Mouse (Mus musculus) megakaryocyte, embryonic 14.5 days (primary cell): ENCODE results near the gene Cyp2u1. TPM values are rescaled to one million over a fixed set of nuclear protein-coding genes. Genes with fewer than 3 reads are reported as not detected.

Source experiments
- H3K27me3 ChIP-seq: replicated peaks from 2 replicates; pipeline ENCODE3; 2012; ENCODE audit warnings: inconsistent platforms
- H3K36me3 ChIP-seq: replicated peaks from 2 replicates; pipeline ENCODE3; 2012; ENCODE audit warnings: low read length, inconsistent platforms, mixed read lengths
- H3K4me1 ChIP-seq: 2 replicates; pipeline ENCODE4 v1.6.1; 2012; ENCODE audit warnings: inconsistent platforms
- H3K4me3 ChIP-seq: replicated peaks from 2 replicates; pipeline ENCODE3; 2012; ENCODE audit warnings: moderate library complexity, mild to moderate bottlenecking, inconsistent platforms
- H3K9me3 ChIP-seq: 2 replicates; pipeline ENCODE4 v1.6.1; 2012; ENCODE audit warnings: inconsistent platforms
- FLI1 ChIP-seq: IDR thresholded peaks from 2 replicates; pipeline ENCODE4 v1.6.1; 2012; ENCODE audit warnings: low read length, inconsistent platforms, mixed read lengths
- GATA1 ChIP-seq: IDR thresholded peaks from 3 replicates; pipeline ENCODE4 v1.6.1; 2012; ENCODE audit warnings: mixed read lengths, low read length, inconsistent platforms, borderline replicate concordance
- polyA plus RNA-seq: library from polyadenylated mRNA; stranded (reverse); fragments of >175 nt; gene quantifications from 2 replicates; pipeline ENCODE4 v1.2.3, GENCODE M21; 2012; ENCODE audit warnings: low replicate concordance; ENCODE audit not compliant: insufficient read depth

Gene Cyp2u1
- polyA plus RNA-seq, 1 experiment, result not detected

DNA sequence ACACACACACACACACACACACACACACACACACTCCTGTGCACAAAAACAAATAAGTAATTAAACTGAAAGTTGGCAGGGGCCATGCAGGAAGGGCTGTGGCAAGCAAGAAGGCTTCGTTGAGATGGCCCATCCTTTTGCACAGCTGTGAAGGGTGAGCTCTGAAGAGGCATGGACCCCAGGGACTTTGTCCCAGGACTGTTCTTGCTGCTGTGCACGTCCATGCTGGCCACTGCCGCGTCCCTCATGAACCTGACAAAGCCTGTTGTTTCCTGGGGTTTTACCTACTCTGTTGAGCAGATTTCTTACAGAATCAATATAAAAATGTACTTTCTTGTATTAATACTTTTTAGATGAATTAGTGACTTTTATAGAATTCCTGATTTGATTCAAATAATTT is 11.1 kb downstream of the Cyp2u1 start:
- Histone ChIP-seq H3K36me3 (no peaks in the 10 kb centered on the region), H3K4me1 (no peaks in the 10 kb centered on the region), H3K27me3 (peaks cover 3% of the 10 kb centered on the region), H3K9me3 (peaks cover 3% of the 10 kb centered on the region; the same call in 1 of the 2 replicates), H3K4me3 (no peak overlapping the region)
- no peak for TF ChIP-seq FLI1
- no peak for TF ChIP-seq GATA1

DNA sequence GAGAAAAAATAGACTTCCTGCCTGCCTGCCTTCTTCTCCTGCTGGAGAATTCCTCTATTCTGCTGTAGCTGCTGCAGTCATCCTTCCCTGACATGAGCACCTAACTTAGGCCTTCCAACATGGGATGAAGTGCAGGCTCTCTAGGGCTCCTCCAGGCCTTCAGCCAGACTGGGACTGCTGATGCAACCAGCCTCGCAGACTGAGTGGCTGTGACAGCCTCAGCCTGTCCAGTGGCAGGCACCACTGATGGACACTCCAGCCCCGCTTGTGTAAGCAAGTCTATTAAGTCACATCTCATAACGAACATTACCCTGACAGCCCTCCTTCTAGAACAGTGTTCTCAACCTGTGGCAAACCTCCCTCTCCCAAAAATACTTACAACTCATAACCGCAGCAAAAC is 28.9 kb downstream of the Cyp2u1 start:
- Histone ChIP-seq H3K4me3 (no peak overlapping the region), H3K4me1 (peaks cover 26% of the 10 kb centered on the region), H3K9me3 (peaks cover 18% of the 10 kb centered on the region), H3K36me3 (peaks cover 2% of the 10 kb centered on the region), H3K27me3 (no peaks in the 10 kb centered on the region)
- TF ChIP-seq GATA1 (no peak), FLI1 (no peak)

DNA sequence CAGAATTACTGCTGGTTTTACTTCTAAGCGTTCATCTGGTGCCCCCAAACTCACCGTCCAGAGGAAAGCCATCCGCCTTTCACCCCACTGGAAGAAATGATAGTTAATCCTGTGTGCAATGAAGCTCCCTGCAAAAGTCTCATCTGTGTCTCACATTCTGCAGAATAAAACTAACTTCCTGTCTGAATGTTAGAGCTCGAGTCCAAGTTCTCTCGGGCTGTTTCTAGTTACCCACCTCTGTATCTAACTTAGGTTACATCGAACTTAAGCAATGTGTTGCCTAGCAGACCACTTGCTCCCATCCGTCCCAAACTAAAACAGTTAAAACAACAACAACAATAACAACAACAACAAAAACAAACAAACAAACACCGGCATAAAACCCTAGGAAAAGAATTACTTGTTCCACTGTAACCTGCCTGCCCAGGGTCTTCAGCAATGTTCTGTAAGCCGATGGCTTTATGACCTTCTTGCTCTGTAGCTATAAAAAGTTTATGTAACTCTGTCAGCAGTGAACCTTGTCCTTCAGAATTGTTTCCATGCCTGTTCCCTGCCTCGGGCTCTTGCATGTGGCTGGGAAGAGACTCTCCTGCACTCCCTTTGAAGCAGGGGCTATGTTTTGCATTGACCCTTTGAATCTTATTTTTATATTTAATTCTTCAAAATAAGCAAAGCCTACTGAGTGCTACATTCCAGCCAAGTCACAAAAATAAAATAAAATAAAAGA is 30.5 kb downstream of the Cyp2u1 start:
- no peak for TF ChIP-seq GATA1
- TF ChIP-seq FLI1, result no peak

DNA sequence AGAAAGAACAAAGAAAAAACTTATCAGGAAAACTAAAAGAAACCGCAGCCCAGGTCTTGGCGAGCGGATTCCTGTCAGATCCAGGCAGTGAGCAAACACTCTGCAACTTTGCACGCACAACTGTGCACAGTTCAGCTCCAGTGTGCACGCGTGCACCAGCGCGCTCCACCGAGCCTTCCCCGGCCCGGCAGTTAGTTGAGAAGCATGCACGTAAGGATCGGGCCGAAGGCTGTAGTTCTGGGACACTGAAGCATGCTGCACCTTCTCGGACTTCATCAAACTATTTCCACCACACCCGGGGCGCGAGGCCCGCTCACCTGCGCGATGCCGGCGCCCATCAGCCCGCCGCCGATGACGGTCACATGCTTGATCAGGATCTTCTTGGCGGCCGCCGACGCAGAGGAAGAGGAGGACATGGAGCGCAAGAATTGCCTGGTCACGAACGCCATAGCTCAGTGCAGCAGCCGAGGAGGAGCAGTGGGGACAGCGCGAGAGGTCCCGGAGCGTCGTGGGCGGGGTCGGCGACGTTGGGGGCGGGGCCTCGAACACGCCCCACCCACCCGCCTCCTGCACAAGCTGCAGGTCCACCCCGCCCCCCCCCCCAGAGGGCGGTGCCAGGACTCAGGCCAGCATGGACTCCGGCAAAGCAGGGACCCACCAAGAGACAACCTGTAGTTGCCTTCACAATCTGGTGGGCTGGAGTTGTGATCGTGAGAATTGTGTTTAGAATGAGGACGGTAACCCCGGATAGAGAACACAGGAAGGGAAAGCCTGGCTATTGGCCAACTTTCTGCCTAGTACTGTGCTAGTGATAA is 31.3 kb downstream of the Cyp2u1 start, which contains the start of gene Hadh:
Gene Hadh, minus strand, starts transcription at position 543 of the 815 bp plus-strand sequence.
- no peaks in the 10 kb centered on the region for H3K27me3 ChIP-seq

More for the DNA sequence above, 30.5 kb downstream of the Cyp2u1 start:
- peaks cover 26% of the 10 kb centered on the region for H3K4me1 ChIP-seq
- H3K4me3 ChIP-seq, result peak overlapping the region; percentile 97
- H3K36me3 ChIP-seq, result peaks cover 3% of the 10 kb centered on the region
- H3K9me3 ChIP-seq, result peaks cover 4% of the 10 kb centered on the region; the same call in 1 of the 2 replicates
- H3K27me3 ChIP-seq, result no peaks in the 10 kb centered on the region

DNA sequence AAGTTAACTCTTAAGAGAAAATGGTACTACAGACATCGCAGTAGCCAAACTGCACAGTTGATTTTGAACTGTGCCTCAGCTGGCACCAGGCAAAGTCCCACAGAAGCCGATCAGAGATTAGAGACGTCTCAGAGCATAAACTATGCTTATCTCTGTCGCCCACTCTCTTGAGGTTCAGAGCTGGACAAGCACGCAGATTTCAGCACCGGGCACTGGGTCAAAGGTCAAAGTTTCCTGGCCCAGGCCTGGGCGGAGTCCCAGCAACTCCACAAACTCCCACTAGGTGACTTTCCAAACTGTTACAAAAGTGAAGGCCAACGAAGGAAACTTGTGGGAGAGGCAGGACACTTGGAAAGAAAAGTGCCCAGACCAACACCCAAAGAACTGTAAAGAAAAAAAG is 31.9 kb downstream of the Cyp2u1 start:
- 0 out of 2 replicates have a peak, but pooled peaks cover 4% of the 10 kb centered on the region for H3K9me3 ChIP-seq
- H3K36me3 ChIP-seq, result peaks cover 11% of the 10 kb centered on the region
- no peak for TF ChIP-seq GATA1
- TF ChIP-seq FLI1, result no peak
- H3K27me3 ChIP-seq, result no peaks in the 10 kb centered on the region
- peaks cover 26% of the 10 kb centered on the region for H3K4me1 ChIP-seq
- H3K4me3 ChIP-seq, result peak overlapping the region; percentile 97

More for the DNA sequence above, 31.3 kb downstream of the Cyp2u1 start, which contains the start of gene Hadh:
- H3K36me3 ChIP-seq, result peaks cover 9% of the 10 kb centered on the region
- peaks cover 26% of the 10 kb centered on the region for H3K4me1 ChIP-seq
- H3K9me3 ChIP-seq, result 0 out of 2 replicates have a peak, but pooled peaks cover 4% of the 10 kb centered on the region
- TF ChIP-seq FLI1 (no peak), GATA1 (no peak)
- H3K4me3 ChIP-seq, result peak within 1 kb of the TSS; percentile 97

DNA sequence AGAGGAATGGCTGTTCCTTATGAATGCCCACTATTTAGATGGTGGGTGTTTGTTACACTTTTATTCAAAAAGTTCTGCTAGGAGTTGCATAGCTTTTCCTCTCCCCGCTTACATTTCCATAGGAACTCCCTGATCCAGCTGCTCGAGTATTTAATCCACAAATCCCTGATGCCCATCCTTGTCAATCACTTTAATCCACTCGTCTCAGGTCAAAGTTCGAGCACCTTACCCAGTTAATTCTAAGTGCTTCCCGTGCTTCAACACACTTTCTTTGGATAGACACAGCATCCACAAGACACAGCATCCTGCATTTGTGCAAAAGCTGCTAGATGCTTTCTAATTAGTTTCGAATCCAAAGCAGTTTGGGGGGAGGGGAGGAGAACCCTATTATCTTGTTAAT is 32.6 kb downstream of the Cyp2u1 start:
- Histone ChIP-seq H3K9me3 (0 out of 2 replicates have a peak, but pooled peaks cover under 1% of the 10 kb centered on the region), H3K4me3 (no peak overlapping the region), H3K36me3 (peaks cover 13% of the 10 kb centered on the region), H3K27me3 (no peaks in the 10 kb centered on the region), H3K4me1 (peaks cover 26% of the 10 kb centered on the region)
- no peak for TF ChIP-seq FLI1
- no peak for TF ChIP-seq GATA1

DNA sequence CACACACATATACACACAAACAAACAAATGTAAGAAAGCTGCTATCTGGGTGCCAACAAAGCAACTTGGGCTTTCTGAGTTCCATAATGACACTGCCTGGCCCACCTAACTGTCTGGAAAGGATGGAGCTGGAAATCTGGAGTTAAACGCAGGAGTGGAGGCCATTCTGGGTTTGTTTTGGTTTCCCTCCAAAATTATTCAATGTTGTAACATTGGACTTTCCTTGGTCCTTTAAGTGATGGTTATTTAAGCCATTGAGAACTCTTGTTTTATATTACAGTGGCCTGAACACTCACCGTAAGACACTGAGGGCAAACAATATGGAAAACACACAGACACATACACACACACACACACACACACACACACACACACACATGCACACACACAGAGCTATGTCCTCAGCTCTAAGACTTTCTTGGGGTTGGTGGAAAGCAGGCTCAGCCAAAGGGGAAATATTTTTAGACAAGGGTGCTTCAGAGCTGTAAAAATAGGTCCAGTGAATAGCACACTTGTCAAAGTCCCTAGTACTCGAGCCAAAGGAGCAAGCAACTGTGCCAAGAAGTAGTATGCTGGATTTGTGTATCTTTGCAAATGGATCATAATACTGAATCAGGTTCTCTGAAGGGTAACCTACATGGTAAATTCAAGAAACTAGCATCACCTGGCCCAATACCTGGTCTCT is 36.5 kb downstream of the Cyp2u1 start:
- Histone ChIP-seq H3K4me1 (peaks cover 16% of the 10 kb centered on the region), H3K9me3 (peaks cover 9% of the 10 kb centered on the region; the same call in 1 of the 2 replicates), H3K36me3 (peaks cover 38% of the 10 kb centered on the region), H3K4me3 (no peak overlapping the region), H3K27me3 (no peaks in the 10 kb centered on the region)
- TF ChIP-seq GATA1, result no peak
- no peak for TF ChIP-seq FLI1

DNA sequence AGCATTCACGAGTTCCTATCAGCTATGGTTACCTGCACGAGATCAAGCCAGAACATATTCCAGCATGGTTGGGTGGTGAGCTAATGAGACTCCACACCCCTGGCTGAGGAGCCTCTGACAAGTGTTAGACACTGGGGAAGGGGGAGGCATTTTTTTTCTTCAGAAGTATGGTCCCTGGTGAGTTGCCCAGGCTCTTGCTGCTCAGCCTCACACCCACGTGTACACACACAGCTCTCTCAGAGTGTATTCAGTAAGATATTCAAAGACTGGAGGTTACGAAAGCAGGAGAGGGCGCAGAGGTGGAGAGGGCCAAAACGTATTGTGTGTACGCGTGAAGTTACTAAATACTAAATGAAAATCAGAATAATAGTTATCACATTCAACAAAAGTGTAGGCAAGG is 37.5 kb downstream of the Cyp2u1 start:
- Histone ChIP-seq H3K4me3 (no peak overlapping the region), H3K9me3 (peaks cover 19% of the 10 kb centered on the region), H3K4me1 (peaks cover 7% of the 10 kb centered on the region), H3K27me3 (no peaks in the 10 kb centered on the region), H3K36me3 (peaks cover 44% of the 10 kb centered on the region)
- no peak for TF ChIP-seq FLI1
- no peak for TF ChIP-seq GATA1

DNA sequence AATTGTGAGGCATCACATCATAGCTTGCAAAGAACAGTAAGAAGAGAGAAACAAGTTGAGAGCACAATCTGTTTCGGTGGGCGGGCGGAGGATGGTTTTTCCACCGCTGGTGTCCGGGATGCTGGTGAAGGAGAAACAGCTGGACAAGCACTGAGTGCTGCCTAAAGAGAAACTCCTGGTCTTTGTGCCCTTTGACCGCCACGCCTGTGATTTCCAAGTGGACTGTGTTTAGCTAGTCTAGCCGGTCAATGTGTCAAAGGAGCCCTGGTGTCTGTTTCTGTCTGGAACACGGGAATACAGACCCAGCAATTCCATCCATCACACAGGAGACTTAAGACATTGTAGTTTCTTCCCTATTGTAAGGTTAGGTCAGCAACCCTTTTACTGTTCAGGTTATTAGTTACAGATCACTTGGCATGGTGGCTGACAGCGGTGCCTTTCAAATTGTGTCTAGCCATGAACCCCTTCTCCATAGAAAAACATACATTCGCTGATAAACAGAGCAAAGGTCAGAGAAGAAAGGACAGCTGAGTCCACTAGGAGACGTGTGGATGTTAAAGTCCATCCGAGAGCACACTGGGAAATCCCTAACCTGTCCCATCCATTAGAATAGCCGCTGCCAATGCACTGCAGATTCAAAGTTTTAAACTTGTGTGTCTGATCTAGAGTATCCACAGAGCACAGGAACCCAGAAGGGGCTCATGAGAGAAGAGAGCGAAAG is 39.1 kb downstream of the Cyp2u1 start:
- no peaks in the 10 kb centered on the region for H3K27me3 ChIP-seq
- TF ChIP-seq GATA1, result no peak
- TF ChIP-seq FLI1, result no peak
- H3K4me3 ChIP-seq, result no peak overlapping the region
- no peaks in the 10 kb centered on the region for H3K4me1 ChIP-seq
- peaks cover 44% of the 10 kb centered on the region for H3K36me3 ChIP-seq
- peaks cover 21% of the 10 kb centered on the region for H3K9me3 ChIP-seq
